Mouse (Mus musculus) lung, postnatal 0 days (tissue): ENCODE measurements around the gene Rab5if.

ENCODE experiments used
- CTCF ChIP-seq: IDR thresholded peaks from 2 replicates; pipeline ENCODE4 v1.5.1; 2016; ENCODE audit warnings: antibody characterized with exemption, mild to moderate bottlenecking
- EP300 ChIP-seq: IDR thresholded peaks from 2 replicates; pipeline ENCODE4 v1.6.1; 2016; ENCODE audit warnings: antibody characterized with exemption, mild to moderate bottlenecking, control low read depth

DNA sequence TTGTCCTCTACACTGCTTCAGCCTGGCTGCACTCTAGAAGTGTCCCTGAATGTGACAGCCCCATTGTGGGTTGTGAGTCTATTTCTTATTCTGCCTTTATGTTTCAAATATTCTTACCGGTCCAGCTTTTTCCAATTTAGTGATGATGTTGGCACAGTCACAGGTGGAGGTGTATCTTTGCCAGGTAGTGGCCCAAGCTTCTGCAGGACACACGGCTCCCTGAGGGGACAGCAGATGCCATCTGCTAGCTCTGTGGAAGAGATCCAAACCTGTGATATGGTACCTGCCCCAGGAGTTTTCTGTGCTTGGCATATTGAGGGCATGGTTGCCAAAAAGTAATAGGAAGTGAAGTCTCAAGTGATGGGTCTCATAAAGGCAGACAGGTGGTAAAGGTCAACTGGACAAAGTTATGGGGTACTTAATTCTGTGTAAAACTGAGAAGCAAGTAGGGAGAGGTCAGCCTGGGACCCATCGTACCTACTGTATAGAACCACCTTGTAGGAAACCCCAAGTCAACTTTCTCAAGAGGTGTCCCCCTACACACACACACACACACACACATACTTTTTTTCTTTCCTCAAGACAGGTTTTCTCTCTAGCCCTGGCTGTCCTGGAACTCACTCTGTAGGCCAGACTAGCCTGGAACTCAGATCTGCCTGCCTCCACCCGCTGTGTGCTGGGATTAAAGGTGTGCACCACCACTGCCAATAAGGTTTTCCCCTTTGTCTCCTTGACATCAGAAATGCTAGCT lies 12.0 kb downstream of the Rab5if start:
- TF ChIP-seq CTCF: no peak
- TF ChIP-seq EP300: no peak
